Mouse (Mus musculus) stomach, embryonic 14.5 days (tissue): ENCODE results near the gene Crlf2. TPM values are rescaled to one million over a fixed set of nuclear protein-coding genes. Genes with fewer than 3 reads are reported as not detected.

Source experiments
- ATAC-seq: fragments of 200-750 bp; cut with Nextera tagmentation; 2 replicates; pipeline ENCODE4 v1.8.0; 2017; ENCODE audit warnings: low read depth, moderate TSS enrichment; ENCODE audit not compliant: insufficient number of reproducible peaks, insufficient read depth, low FRiP score
- H3K27ac ChIP-seq: fragments of 300-500 bp; sonication (generic); 2 replicates; pipeline ENCODE4 v1.5.1; 2014; ENCODE audit warnings: mild to moderate bottlenecking, low read length, moderate library complexity, mixed read lengths
- H3K27me3 ChIP-seq: fragments of 300-500 bp; sonication (generic); 2 replicates; pipeline ENCODE4 v1.6.1; 2014; ENCODE audit warnings: low read length, control low read depth, mixed read lengths; ENCODE audit not compliant: control insufficient read depth, insufficient read depth
- H3K36me3 ChIP-seq: fragments of 300-500 bp; sonication (generic); 2 replicates; pipeline ENCODE4 v1.6.1; 2014; ENCODE audit warnings: mild to moderate bottlenecking, control low read depth, low read length, moderate library complexity, mixed read lengths; ENCODE audit not compliant: control insufficient read depth, insufficient read depth
- H3K4me1 ChIP-seq: fragments of 300-500 bp; sonication (generic); 2 replicates; pipeline ENCODE4 v1.6.1; 2014; ENCODE audit warnings: low read length, control low read depth, mixed read lengths; ENCODE audit not compliant: control insufficient read depth, insufficient read depth
- H3K4me2 ChIP-seq: fragments of 300-500 bp; sonication (generic); replicated peaks from 2 replicates; pipeline ENCODE4 v1.6.1; 2014; ENCODE audit warnings: low read depth, low read length, control low read depth
- H3K4me3 ChIP-seq: fragments of 300-500 bp; sonication (generic); 2 replicates; pipeline ENCODE4 v1.5.1; 2014; ENCODE audit warnings: low read depth, low read length, control low read depth
- H3K9ac ChIP-seq: fragments of 300-500 bp; sonication (generic); replicated peaks from 2 replicates; pipeline ENCODE4 v1.6.1; 2014; ENCODE audit warnings: low read depth, mild to moderate bottlenecking, control low read depth, low read length, moderate library complexity, mixed read lengths
- H3K9me3 ChIP-seq: fragments of 300-500 bp; sonication (generic); 2 replicates; pipeline ENCODE4 v1.6.1; 2016; ENCODE audit warnings: low read depth, low read length, control low read depth; ENCODE audit not compliant: control insufficient read depth
- WGBS: fragments of 180-500 bp; shearing (Covaris S2); extraction: QIAGEN DNeasy Blood & Tissue Kit; methylation state at CpG from one replicate; pipeline ENCODE4 v1.1.7; 2014; 5-methylcytosine and 5-hydroxymethylcytosine counted together
- polyA plus RNA-seq: library from polyadenylated mRNA; unstranded; fragments of >200 nt; fragmentation: Nextera tagmentation; extraction: Ambion mirVana; gene quantifications from 2 replicates; pipeline ENCODE4 v1.2.1, GENCODE M21; 2014

Gene Crlf2
- polyA plus RNA-seq, 1 experiment from 2014 or later: 9.6 TPM

DNA sequence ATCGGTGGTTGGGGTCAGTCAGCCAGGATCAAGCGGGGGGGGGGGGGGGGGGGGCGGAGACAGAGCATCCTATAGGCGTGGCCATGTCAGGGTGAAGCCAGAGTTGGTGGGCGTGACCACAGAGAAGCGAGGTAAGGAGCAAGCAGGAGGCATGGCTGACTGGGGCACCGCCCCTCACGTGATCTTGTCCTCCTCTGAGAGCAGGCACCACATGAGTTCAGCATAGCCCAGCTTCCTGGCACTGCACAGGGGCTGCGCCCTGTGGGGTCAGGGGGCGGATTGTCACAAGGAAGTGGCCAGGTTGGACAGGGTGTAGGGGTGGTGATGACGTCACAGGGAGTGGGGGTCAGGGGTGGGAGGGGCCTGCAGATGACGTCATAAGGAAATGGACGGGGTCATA, 6.7 kb downstream of the Crlf2 start:
- Histone ChIP-seq H3K4me3 (no peak overlapping the region), H3K4me1 (no peaks in the 10 kb centered on the region), H3K27ac (no peak overlapping the region), H3K36me3 (no peaks in the 10 kb centered on the region), H3K9ac (no peak overlapping the region), H3K4me2 (no peak overlapping the region), H3K9me3 (peaks cover 51% of the 10 kb centered on the region), H3K27me3 (no peaks in the 10 kb centered on the region)
- 86% methylated on average over 10 of the region's 13 CpGs for WGBS
- ATAC-seq: no peak

DNA sequence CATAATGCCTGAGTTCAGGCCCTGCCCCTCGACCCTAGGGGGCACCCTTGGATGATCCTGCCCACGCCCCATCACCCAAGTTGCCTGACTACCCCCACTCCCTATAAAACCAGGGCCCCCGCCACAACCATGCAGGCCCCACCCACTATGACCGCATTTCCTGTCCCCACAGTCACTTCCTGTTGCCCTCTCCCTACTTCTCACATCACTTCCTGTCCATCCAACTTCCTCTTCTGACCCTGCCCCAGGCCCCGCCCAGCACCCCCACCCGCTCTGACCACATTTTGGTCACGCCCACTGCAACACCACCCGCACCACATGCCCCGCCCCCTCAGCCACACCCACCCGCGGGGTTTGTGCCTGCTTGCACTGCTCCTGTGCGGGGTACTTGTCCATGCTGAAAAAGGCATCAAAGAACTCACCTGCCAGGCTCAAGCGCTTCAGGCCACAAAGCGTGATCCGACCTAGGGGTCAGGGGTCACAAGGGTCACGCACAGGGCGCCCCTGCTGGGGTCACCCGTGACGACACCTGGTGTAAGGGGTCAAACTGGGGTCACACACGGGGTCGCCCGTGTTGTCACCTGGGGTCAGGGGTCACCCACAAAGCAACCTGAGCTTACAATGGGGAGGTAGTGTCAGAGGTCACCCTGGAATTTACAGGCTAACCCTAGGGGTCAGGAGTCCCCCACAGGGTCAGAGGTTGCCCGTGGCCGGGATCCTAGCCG, 7.6 kb downstream of the Crlf2 start:
- ATAC-seq: no peak
- Histone ChIP-seq H3K4me3 (no peak overlapping the region), H3K9me3 (peaks cover 47% of the 10 kb centered on the region), H3K27ac (no peak overlapping the region), H3K4me1 (no peaks in the 10 kb centered on the region), H3K27me3 (no peaks in the 10 kb centered on the region), H3K4me2 (no peak overlapping the region), H3K36me3 (no peaks in the 10 kb centered on the region), H3K9ac (no peak overlapping the region)
- 91% methylated on average over 25 of the region's 25 CpGs for WGBS

DNA sequence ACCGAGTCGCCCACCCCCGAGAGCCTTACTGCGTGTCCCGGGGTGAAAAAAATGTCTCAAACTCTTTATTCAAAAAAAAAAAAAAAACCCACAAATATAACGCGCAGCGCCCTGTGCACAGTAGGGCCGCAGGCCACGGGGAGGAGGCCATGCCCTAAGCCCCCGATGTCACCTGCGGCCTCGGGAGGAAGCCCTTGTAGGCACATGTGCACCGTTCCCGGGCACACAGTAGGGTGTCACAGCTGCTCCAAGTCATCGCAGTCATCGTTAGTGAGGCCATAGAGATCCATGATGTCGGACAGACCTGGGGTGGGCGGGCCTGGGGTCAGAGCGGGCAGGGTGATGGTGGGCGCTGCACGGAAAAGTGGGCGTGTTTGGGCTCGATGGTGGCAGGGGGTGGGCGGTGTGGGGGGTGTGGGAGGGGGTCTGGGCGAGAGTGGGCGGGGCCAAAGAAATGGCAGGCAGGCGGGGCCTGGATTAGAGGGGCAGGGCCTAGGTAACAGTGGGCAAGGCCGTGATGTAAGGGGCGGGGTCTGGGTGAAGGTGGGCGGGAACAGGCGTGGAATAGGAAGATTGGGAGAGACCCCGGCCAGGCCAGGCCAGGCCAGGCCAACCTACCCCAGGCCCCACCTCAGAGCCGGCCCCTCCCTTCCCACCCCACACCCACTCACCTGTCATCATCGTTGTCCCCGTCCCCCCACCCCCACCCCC, 8.4 kb downstream of the Crlf2 start:
- Histone ChIP-seq H3K9me3 (peaks cover 39% of the 10 kb centered on the region), H3K9ac (no peak overlapping the region), H3K4me1 (no peaks in the 10 kb centered on the region), H3K27ac (no peak overlapping the region), H3K36me3 (no peaks in the 10 kb centered on the region), H3K4me3 (no peak overlapping the region), H3K27me3 (no peaks in the 10 kb centered on the region), H3K4me2 (no peak overlapping the region)
- 86% methylated on average over 34 of the region's 36 CpGs for WGBS
- ATAC-seq: no peak

DNA sequence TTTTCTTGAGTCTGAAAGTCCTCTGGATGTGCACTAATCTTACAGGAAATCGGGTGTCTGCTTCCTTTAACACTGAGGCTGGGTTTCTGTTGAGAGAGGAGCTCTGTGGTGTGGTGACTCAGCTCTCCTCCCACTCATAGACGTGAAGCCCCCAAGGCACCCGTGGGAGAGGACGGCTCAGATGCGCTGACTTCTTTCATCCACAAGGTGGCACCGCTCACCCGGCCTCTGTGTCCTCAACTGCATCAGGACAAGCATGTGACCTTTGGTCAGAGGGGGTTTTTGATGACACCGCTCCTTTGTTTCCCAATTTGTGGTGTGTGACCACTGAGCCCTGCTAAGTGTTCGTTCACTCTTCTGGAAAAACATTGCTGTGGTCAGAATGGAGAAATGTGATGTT, 10.1 kb downstream of the Crlf2 start:
- H3K4me1 ChIP-seq: no peaks in the 10 kb centered on the region
- H3K4me3 ChIP-seq: no peak overlapping the region
- WGBS: 68% methylated on average over 9 of the region's 9 CpGs
- H3K9me3 ChIP-seq: peaks cover 25% of the 10 kb centered on the region; the same call in 1 of the 2 replicates
- H3K4me2 ChIP-seq: no peak overlapping the region
- H3K27me3 ChIP-seq: no peaks in the 10 kb centered on the region
- H3K9ac ChIP-seq: no peak overlapping the region
- no peak overlapping the region for H3K27ac ChIP-seq
- no peaks in the 10 kb centered on the region for H3K36me3 ChIP-seq
- no peak for ATAC-seq

DNA sequence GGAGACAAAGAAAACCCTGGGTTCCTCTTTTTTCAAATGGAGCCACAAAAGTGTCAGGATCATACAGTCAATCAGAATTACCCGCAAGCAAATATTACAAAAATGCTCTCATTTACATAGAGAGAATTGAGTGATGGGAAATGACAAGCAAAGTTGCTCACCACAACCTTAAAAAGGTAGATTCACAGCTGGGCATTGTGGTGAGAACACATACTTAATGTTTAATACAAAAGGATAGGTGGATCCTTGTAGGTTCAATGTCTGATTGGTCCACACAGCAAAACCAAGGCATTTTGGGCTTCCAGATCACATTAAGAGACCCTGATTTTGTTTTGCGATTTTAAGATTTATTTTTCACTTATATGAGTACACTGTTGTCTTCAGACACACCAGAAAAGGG, 11.7 kb downstream of the Crlf2 start:
- Histone ChIP-seq H3K27me3 (no peaks in the 10 kb centered on the region), H3K4me1 (no peaks in the 10 kb centered on the region), H3K27ac (no peak overlapping the region), H3K36me3 (no peaks in the 10 kb centered on the region), H3K9me3 (peaks cover 12% of the 10 kb centered on the region; the same call in 1 of the 2 replicates), H3K9ac (no peak overlapping the region), H3K4me3 (no peak overlapping the region), H3K4me2 (no peak overlapping the region)
- 77% methylated on average over 2 of the region's 2 CpGs for WGBS
- ATAC-seq: no peak

DNA sequence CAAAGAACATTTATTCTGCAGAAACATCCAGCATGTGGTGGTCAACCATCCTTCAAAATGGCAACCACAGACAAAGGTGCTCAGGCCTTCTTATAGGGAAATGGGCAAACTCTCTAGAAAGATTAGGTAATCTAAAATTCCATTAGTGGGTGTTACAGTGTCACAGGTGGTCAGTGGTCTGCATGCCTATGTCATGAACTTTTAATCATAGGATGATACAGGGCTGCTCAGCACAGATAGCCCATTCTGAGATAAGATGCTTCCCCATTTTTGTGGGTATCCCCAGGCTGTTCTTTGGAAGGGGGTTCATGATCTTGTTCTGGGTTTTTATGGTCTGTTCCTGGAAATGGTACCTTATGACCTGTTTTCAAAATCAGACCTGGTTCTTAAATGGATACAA, 49.1 kb downstream of the Crlf2 start:
- no peak for ATAC-seq
- Histone ChIP-seq H3K9ac (no peak overlapping the region), H3K36me3 (no peaks in the 10 kb centered on the region), H3K4me1 (no peaks in the 10 kb centered on the region), H3K4me3 (no peak overlapping the region), H3K9me3 (no peaks in the 10 kb centered on the region), H3K4me2 (no peak overlapping the region), H3K27me3 (no peaks in the 10 kb centered on the region), H3K27ac (no peak overlapping the region)

DNA sequence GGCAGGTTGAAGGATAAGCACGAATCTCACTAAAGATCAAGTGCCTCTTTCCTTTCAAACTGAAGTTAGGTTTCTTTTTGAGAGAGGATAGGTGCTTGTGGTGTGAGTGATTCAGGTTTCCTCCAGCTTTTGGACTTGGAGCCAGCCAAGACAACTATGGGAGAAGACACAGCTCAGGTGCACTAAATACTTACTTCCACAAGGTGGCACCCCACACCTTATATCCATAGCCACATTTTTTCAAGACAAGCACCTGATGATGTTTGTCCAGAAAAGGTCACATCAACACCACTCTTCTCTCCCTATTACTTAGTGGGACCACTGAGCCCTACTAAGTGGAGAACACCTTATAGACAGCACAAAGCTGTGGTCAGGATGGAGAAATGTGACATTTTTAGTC, 52.1 kb downstream of the Crlf2 start:
- WGBS: 14% methylated on average over 1 of the region's 1 CpGs
- Histone ChIP-seq H3K4me1 (no peaks in the 10 kb centered on the region), H3K4me3 (no peak overlapping the region), H3K4me2 (no peak overlapping the region), H3K9ac (no peak overlapping the region), H3K36me3 (no peaks in the 10 kb centered on the region), H3K27ac (no peak overlapping the region), H3K9me3 (no peaks in the 10 kb centered on the region), H3K27me3 (no peaks in the 10 kb centered on the region)
- ATAC-seq: no peak
